Mouse (Mus musculus) bone marrow macrophage, adult 2 months (primary cell): ENCODE results near the gene Yif1a.

Source experiments
- CTCF ChIP-seq: IDR thresholded peaks from 2 replicates; pipeline ENCODE4 v1.5.1; 2012; ENCODE audit warnings: low read depth, mild to moderate bottlenecking, low read length, moderate library complexity
- POLR2A ChIP-seq: IDR thresholded peaks from 2 replicates; pipeline ENCODE4 v1.6.1; 2012; ENCODE audit warnings: mild to moderate bottlenecking, low read depth, low read length, borderline replicate concordance

DNA sequence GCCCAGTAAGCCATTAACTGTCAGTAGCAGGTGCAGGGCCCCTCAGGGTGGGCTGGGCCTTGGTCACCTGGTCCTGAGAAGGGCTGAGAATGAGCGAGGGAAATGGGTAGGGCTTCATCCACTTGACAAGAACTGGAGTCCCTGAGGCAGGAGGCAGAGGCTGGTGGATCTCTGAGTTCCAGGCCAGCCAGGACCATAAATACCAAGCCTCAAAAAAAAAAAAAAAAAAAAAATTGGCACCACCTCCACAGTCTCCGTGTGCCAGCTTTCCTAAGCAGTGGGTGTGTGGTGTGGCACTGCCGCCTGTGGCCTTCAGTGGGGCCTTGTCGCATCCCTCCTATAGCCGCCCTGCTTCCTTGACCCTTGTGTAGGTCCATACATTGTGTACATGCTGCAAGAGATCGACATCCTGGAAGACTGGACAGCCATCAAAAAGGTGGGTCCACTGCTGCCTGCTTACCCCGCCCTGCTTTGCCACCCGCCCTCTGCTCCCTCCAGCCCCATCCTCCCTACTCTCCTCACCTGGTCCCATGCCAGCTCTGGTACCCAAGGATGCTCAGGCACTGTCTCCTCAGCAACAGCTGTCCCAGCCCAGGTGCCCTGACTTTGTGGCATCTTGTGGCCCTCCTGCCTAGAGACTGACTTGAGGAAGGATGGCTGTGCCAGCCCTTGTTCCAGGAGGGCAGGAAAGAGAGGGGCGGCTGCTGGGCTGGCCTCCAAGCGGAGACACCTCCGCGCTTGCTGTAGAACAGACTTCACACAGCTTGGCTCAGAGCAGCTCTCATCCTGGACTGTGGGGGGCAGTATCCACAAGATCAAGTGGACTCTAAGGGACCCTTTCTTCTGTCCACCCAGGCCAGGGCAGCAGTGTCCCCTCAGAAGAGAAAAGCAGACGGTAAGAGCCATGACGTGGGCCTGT is 39.9 kb upstream of the Yif1a start:
- TF ChIP-seq CTCF = no peak
- TF ChIP-seq POLR2A = no peak
